Mouse (Mus musculus): ENCODE measurements around the gene Snx9. TPM values are rescaled to one million over a fixed set of nuclear protein-coding genes. Genes with fewer than 3 reads are reported as not detected.
A peak's percentile ranks its signal among the peaks of the same experiment; 100 is the strongest.

Snx9 gene
- total and polyA plus RNA-seq, 3 experiments = 12.9 to 22.8 TPM; not detected in 1

DNA sequence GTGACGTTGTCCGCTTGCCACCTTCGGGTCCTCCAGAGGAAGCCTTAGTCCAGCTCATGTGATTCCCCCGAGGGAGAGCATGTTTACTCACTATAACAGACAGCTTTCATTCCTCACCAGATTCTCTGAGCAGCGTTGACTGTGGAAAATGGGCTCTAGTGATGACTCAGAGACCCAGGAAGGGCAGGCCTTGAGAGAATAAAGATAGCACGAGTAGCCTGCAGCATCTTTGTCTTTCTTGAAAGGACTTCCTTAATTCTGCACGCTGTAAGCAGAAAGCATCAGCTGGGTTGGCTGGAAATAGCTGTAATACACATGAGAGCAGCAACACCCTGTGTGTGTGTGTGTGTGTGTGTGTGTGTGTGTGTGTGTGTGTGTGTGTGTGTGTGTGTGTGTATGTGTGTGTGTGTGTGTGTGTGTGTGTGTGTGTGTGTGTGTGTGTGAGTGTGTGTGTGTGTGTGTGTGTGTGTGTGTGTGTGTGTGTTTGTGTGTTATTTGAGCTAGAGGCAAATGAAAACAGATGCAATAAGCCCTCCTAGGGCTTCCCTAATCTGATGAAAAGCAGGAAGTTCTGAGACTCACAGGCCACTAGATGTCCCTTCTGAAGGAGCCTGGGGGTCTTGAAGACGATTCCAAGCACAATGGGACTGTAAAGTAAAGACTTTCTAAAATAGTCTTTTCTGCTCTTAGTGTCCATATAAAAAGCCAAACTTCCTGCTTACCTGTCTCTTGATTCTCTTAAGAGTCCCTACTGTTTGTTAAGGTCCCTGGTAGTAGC lies 27.1 kb upstream of the Snx9 start:
- TF ChIP-seq ELF1 (IDR thresholded peaks at IDR 0.05; ENCODE audit: low read depth, low read length) = 0 out of 2 replicates have a peak, but pooled peaks have one; percentile 21
- peak; percentile 18 to 73; a peak in 3 of 4 replicates for TF ChIP-seq EP300 (IDR thresholded peaks at IDR 0.05; ENCODE audit: low read depth in 1 of 2, low read length in 2 of 2)
- peak; percentile 60; the same call in 1 of the 2 replicates for TF ChIP-seq TBP (IDR thresholded peaks at IDR 0.05; ENCODE audit: low read depth, low read length)
- TF ChIP-seq E2F4 (IDR thresholded peaks at IDR 0.05; ENCODE audit: borderline replicate concordance, low read depth, low read length) = no peak
- TF ChIP-seq POLR2AphosphoS2 (IDR thresholded peaks at IDR 0.05; ENCODE audit: low read length) = no peak
- peak; percentile 47 for TF ChIP-seq GATA1 (IDR thresholded peaks at IDR 0.05; ENCODE audit: low read depth, low read length)
- no peak; the same call in 1 of the 2 replicates for TF ChIP-seq SIN3A (IDR thresholded peaks at IDR 0.05; ENCODE audit: low read length)
- 0 out of 2 replicates have a peak, but pooled peaks have one; percentile 39 for TF ChIP-seq MAX (IDR thresholded peaks at IDR 0.05; ENCODE audit: low read length)
- peak; percentile 44; the same call in 1 of the 2 replicates for TF ChIP-seq MXI1 (IDR thresholded peaks at IDR 0.05; ENCODE audit: low read depth, low read length)
- TF ChIP-seq MYC (IDR thresholded peaks at IDR 0.05; ENCODE audit: low read depth, low read length) = peak; percentile 84
- no peak for TF ChIP-seq MAFK (IDR thresholded peaks at IDR 0.05; ENCODE audit: borderline replicate concordance, low read depth, low read length)
- peak; percentile 85 for TF ChIP-seq ETS1 (IDR thresholded peaks at IDR 0.05; ENCODE audit: low read depth, low read length)
- peak; percentile 84 for TF ChIP-seq JUND (IDR thresholded peaks at IDR 0.05; ENCODE audit: low read depth, low read length)
- TF ChIP-seq BHLHE40 (IDR thresholded peaks at IDR 0.05; ENCODE audit: borderline replicate concordance, low read depth, low read length) = no peak
- TF ChIP-seq NELFE (IDR thresholded peaks at IDR 0.05; ENCODE audit: low read depth, low read length) = no peak
- no peak for TF ChIP-seq HCFC1 (IDR thresholded peaks at IDR 0.05; ENCODE audit: low read depth, low read length)
- no peak for TF ChIP-seq POLR2A (IDR thresholded peaks at IDR 0.05; ENCODE audit: control insufficient read depth in 1 of 2, insufficient read depth in 1 of 2, low read depth in 1 of 2, low read length in 2 of 2, poor library complexity in 1 of 2)
- peak; percentile 33; the same call in 1 of the 2 replicates for TF ChIP-seq RCOR1 (IDR thresholded peaks at IDR 0.05; ENCODE audit: low read depth, low read length)
- no peak for TF ChIP-seq KAT2A (conservative IDR thresholded peaks at IDR 0.05; ENCODE audit: low read depth, low read length)
- TF ChIP-seq TAL1 (IDR thresholded peaks at IDR 0.05; ENCODE audit: low read length) = peak; percentile 29; the same call in 1 of the 2 replicates
- TF ChIP-seq USF1 (IDR thresholded peaks at IDR 0.05; ENCODE audit: low read depth, low read length) = no peak
- TF ChIP-seq TCF12 (IDR thresholded peaks at IDR 0.05; ENCODE audit: low read depth, low read length) = 0 out of 2 replicates have a peak, but pooled peaks have one; percentile 30
- peak overlapping the region; percentile 82 for H3K27ac ChIP-seq (ENCODE audit: control insufficient read depth, low read depth, low read length)
- H3K36me3 ChIP-seq (ENCODE audit: control insufficient read depth in 1 of 2, insufficient read depth in 2 of 2, low read length in 2 of 2) = peaks cover 0 to 14% of the 10 kb centered on the region in 2 experiments; a peak in 2 of 4 replicates
- 0 out of 4 replicates have a peak overlapping the region, but pooled peaks of 1 of the 2 experiments have one; percentile 13 for H3K4me3 ChIP-seq (ENCODE audit: control insufficient read depth in 1 of 2, insufficient read depth in 1 of 2, low read depth in 2 of 2, low read length in 2 of 2)
- H3K9ac ChIP-seq (ENCODE audit: control insufficient read depth, low read depth, low read length, poor library complexity, severe bottlenecking) = peak overlapping the region; percentile 32; the same call in 1 of the 2 replicates
- no peaks in the 10 kb centered on the region for H3K27me3 ChIP-seq (ENCODE audit: control insufficient read depth in 1 of 2, insufficient read depth in 2 of 2, low read length in 2 of 2)
- peak; percentile 92 for DNase-seq (ENCODE audit: low read depth, low spot score)
- no peaks in the 10 kb centered on the region for H3K9me3 ChIP-seq (replicated peaks; ENCODE audit: insufficient read depth, low read length)
- H3K4me1 ChIP-seq (ENCODE audit: control insufficient read depth in 1 of 2, insufficient read depth in 2 of 2, low read length in 2 of 2) = peaks cover 5 to 16% of the 10 kb centered on the region in 2 experiments
- H3K79me2 ChIP-seq (ENCODE audit: control insufficient read depth, insufficient read depth, low read length, poor library complexity) = no peaks in the 10 kb centered on the region
